Mouse (Mus musculus): Measurements from ENCODE around the gene Csnk1d. TPM values are rescaled to one million over a fixed set of nuclear protein-coding genes. Genes with fewer than 3 reads are reported as not detected.

Csnk1d gene
- polyA plus RNA-seq, 1 experiment = 85.3 TPM

GRCm38 (mm10) chr11:120987608-120988007, 3.5 kb downstream of the Csnk1d start:
- DNase-seq (ENCODE audit: low read depth) = no peak

GRCm38 (mm10) chr11:120984448-120985330, 6.4 kb downstream of the Csnk1d start:
- DNase-seq (ENCODE audit: low read depth) = no peak

GRCm38 (mm10) chr11:120982459-120982858, 8.7 kb downstream of the Csnk1d start:
- no peak for DNase-seq (ENCODE audit: low read depth)

- no peak for DNase-seq (ENCODE audit: low read depth)
Observed at GRCm38 (mm10) chr11:120981661-120982060, 9.5 kb downstream of the Csnk1d start.

- DNase-seq (ENCODE audit: low read depth) = no peak
Observed at GRCm38 (mm10) chr11:120980427-120981035, 10.6 kb downstream of the Csnk1d start.

- no peak for DNase-seq (ENCODE audit: low read depth)
Observed at GRCm38 (mm10) chr11:120979711-120980426, 11.3 kb downstream of the Csnk1d start.

GRCm38 (mm10) chr11:120973318-120973717, 17.8 kb downstream of the Csnk1d start:
- DNase-seq (ENCODE audit: low read depth) = no peak

GRCm38 (mm10) chr11:120971237-120971636, 19.9 kb downstream of the Csnk1d start:
- no peak for DNase-seq (ENCODE audit: low read depth)

- DNase-seq (ENCODE audit: low read depth) = no peak
Observed at GRCm38 (mm10) chr11:120969742-120970141, 21.4 kb downstream of the Csnk1d start.

GRCm38 (mm10) chr11:120965587-120965986, 25.5 kb downstream of the Csnk1d start:
- DNase-seq (ENCODE audit: low read depth) = no peak

- no peak for DNase-seq (ENCODE audit: low read depth)
Observed at GRCm38 (mm10) chr11:120964195-120965157, 26.7 kb downstream of the Csnk1d start.

- no peak for DNase-seq (ENCODE audit: low read depth)
Observed at GRCm38 (mm10) chr11:120962909-120963308, 28.2 kb downstream of the Csnk1d start.

GRCm38 (mm10) chr11:120962050-120962771, 28.9 kb downstream of the Csnk1d start:
- DNase-seq (ENCODE audit: low read depth) = no peak

- DNase-seq (ENCODE audit: low read depth) = no peak
Observed at GRCm38 (mm10) chr11:120961594-120961993, 29.5 kb downstream of the Csnk1d start.

GRCm38 (mm10) chr11:120960248-120960647, 30.9 kb downstream of the Csnk1d start:
- no peak for DNase-seq (ENCODE audit: low read depth)

- no peak for DNase-seq (ENCODE audit: low read depth)
Observed at GRCm38 (mm10) chr11:120959564-120959963, 31.6 kb downstream of the Csnk1d start.

GRCm38 (mm10) chr11:120959066-120959465, 32.1 kb downstream of the Csnk1d start:
- no peak for DNase-seq (ENCODE audit: low read depth)

- no peak for DNase-seq (ENCODE audit: low read depth)
Observed at GRCm38 (mm10) chr11:120957731-120958257, 33.3 kb downstream of the Csnk1d start.

GRCm38 (mm10) chr11:120957052-120957451, 34.1 kb downstream of the Csnk1d start:
- no peak for DNase-seq (ENCODE audit: low read depth)

- DNase-seq (ENCODE audit: low read depth) = no peak
Observed at GRCm38 (mm10) chr11:120955701-120956100, 35.4 kb downstream of the Csnk1d start.
